Mouse (Mus musculus): ENCODE results near the gene Prom1.
"Not testable (repeated sequence)": the region's sequence is repeated elsewhere in the genome, so short reads cannot be mapped to it uniquely, and the experiment has no call there.

Gene Prom1

GRCm38 (mm10) chr5:44101231-44102110 lies at the start of gene Prom1:
Prom1 (minus strand) TSS chr5:44102032.
- DNase-seq, result peak; percentile 1 to 5

- DNase-seq, result no peak
These were observed 45.9 kb upstream of the Prom1 start for GRCm38 (mm10) chr5:44147732-44148131.

- no peak for DNase-seq
These were observed 44.9 kb upstream of the Prom1 start for GRCm38 (mm10) chr5:44146437-44147332.

- no peak for DNase-seq
These were observed 41.8 kb upstream of the Prom1 start for GRCm38 (mm10) chr5:44143467-44144235.

- DNase-seq, result no peak
These were observed 25.7 kb upstream of the Prom1 start for GRCm38 (mm10) chr5:44127487-44127886.

GRCm38 (mm10) chr5:44126574-44126973 lies 24.7 kb upstream of the Prom1 start:
- DNase-seq, result not testable (repeated sequence)

GRCm38 (mm10) chr5:44121390-44121789 lies 19.6 kb upstream of the Prom1 start:
- no peak for DNase-seq

GRCm38 (mm10) chr5:44113138-44113537 lies 11.3 kb upstream of the Prom1 start:
- no peak for DNase-seq

GRCm38 (mm10) chr5:44109121-44109520 lies 7.3 kb upstream of the Prom1 start:
- no peak for DNase-seq

- DNase-seq, result no peak
These were observed 6.3 kb upstream of the Prom1 start for GRCm38 (mm10) chr5:44108125-44108524.

GRCm38 (mm10) chr5:44105192-44105591 lies 3.4 kb upstream of the Prom1 start:
- DNase-seq, result no peak

- no peak for DNase-seq
These were observed 2.9 kb upstream of the Prom1 start for GRCm38 (mm10) chr5:44104686-44105085.

- DNase-seq, result no peak
These were observed 2.3 kb upstream of the Prom1 start for GRCm38 (mm10) chr5:44104120-44104519.

GRCm38 (mm10) chr5:44103121-44103520 lies 1.3 kb upstream of the Prom1 start:
- no peak for DNase-seq

- peak; percentile 3 to 4 for DNase-seq
These were observed 1.1 kb downstream of the Prom1 start for GRCm38 (mm10) chr5:44100544-44101230.

- no peak for DNase-seq
These were observed 1.7 kb downstream of the Prom1 start for GRCm38 (mm10) chr5:44100187-44100543.

GRCm38 (mm10) chr5:44096996-44097395 lies 4.8 kb downstream of the Prom1 start:
- no peak for DNase-seq

GRCm38 (mm10) chr5:44096106-44096505 lies 5.7 kb downstream of the Prom1 start:
- DNase-seq, result no peak

- no peak for DNase-seq
These were observed 6.1 kb downstream of the Prom1 start for GRCm38 (mm10) chr5:44095697-44096096.

GRCm38 (mm10) chr5:44087034-44087433 lies 14.8 kb downstream of the Prom1 start:
- DNase-seq, result no peak

- no peak for DNase-seq
These were observed 16.0 kb downstream of the Prom1 start for GRCm38 (mm10) chr5:44085871-44086270.

- no peak for DNase-seq
These were observed 20.7 kb downstream of the Prom1 start for GRCm38 (mm10) chr5:44081108-44081507.
